Mouse (Mus musculus) myocyte (in vitro differentiated cells): ENCODE measurements around the gene Nmnat3. TPM values are rescaled to one million over a fixed set of nuclear protein-coding genes. Genes with fewer than 3 reads are reported as not detected.

Experiments used
- H3K27me3 ChIP-seq: one replicate; pipeline ENCODE4 v1.6.1; 2011; ENCODE audit not compliant: control insufficient read depth, insufficient read depth, insufficient read length
- H3K36me3 ChIP-seq: one replicate; pipeline ENCODE4 v1.6.1; 2011; ENCODE audit not compliant: control insufficient read depth, insufficient read depth
- H3K4me2 ChIP-seq: one replicate; pipeline ENCODE4 v1.6.1; 2011; ENCODE audit warnings: low read depth, control low read depth
- H3K4me3 ChIP-seq: one replicate; pipeline ENCODE4 v1.5.1; 2011; ENCODE audit warnings: mild to moderate bottlenecking, control low read depth, moderate library complexity
- H3K79me2 ChIP-seq: one replicate; pipeline ENCODE4 v1.6.1; 2011; ENCODE audit not compliant: control insufficient read depth, insufficient read depth
- H3ac ChIP-seq: one replicate; pipeline ENCODE4 v1.6.1; 2011; ENCODE audit not compliant: control insufficient read depth, insufficient read length
- CEBPB ChIP-seq: IDR thresholded peaks from 2 replicates; pipeline ENCODE4 v1.6.1; 2011; ENCODE audit warnings: mild to moderate bottlenecking, moderate library complexity; ENCODE audit not compliant: poor library complexity, insufficient read depth, severe bottlenecking
- E2F4 ChIP-seq: IDR thresholded peaks from one replicate; pipeline ENCODE4 v1.6.1; 2011; ENCODE audit warnings: mild to moderate bottlenecking, control low read depth, moderate library complexity; ENCODE audit not compliant: insufficient read depth
- MAX ChIP-seq: IDR thresholded peaks from one replicate; pipeline ENCODE4 v1.6.1; 2011; ENCODE audit warnings: low read depth, mild to moderate bottlenecking, control low read depth
- MYOD1 ChIP-seq, 3 experiments: IDR thresholded peaks; one replicate each; pipeline ENCODE4 v1.6.1; 2011; ENCODE audit warnings: control low read depth in 2 of 3, low read depth in 2 of 3, mild to moderate bottlenecking in 2 of 3, moderate library complexity in 1 of 3; ENCODE audit not compliant: insufficient read length in 2 of 3, control insufficient read depth in 1 of 3
- MYOG ChIP-seq, 3 experiments: IDR thresholded peaks; one replicate each; pipeline ENCODE4 v1.6.1; 2011; ENCODE audit warnings: control low read depth in 2 of 3, low read depth in 2 of 3, mild to moderate bottlenecking in 2 of 3; ENCODE audit not compliant: insufficient read length in 2 of 3, control insufficient read depth in 1 of 3, insufficient read depth in 1 of 3
- POLR2A ChIP-seq: IDR thresholded peaks from one replicate; pipeline ENCODE4 v1.6.1; 2011; ENCODE audit warnings: low read depth, mild to moderate bottlenecking, control low read depth, moderate library complexity; ENCODE audit not compliant: insufficient read length
- POLR2AphosphoS2 ChIP-seq: IDR thresholded peaks from one replicate; pipeline ENCODE4 v1.6.1; 2011; ENCODE audit warnings: low read depth, control low read depth; ENCODE audit not compliant: insufficient read length
- REST ChIP-seq: IDR thresholded peaks from one replicate; pipeline ENCODE4 v1.6.1; 2011; ENCODE audit warnings: mild to moderate bottlenecking, control low read depth, moderate library complexity; ENCODE audit not compliant: insufficient read depth, insufficient read length
- SRF ChIP-seq: IDR thresholded peaks from one replicate; pipeline ENCODE4 v1.6.1; 2011; ENCODE audit warnings: low read depth; ENCODE audit not compliant: control insufficient read depth, insufficient read length
- TCF12 ChIP-seq: IDR thresholded peaks from one replicate; pipeline ENCODE4 v1.6.1; 2011; ENCODE audit warnings: mild to moderate bottlenecking, control low read depth; ENCODE audit not compliant: poor library complexity, insufficient read depth, severe bottlenecking
- TCF3 ChIP-seq: IDR thresholded peaks from one replicate; pipeline ENCODE4 v1.6.1; 2011; ENCODE audit warnings: low read depth, control low read depth; ENCODE audit not compliant: insufficient read length
- USF1 ChIP-seq: IDR thresholded peaks from one replicate; pipeline ENCODE4 v1.6.1; 2011; ENCODE audit warnings: low read depth, mild to moderate bottlenecking, control low read depth, moderate library complexity
- polyA plus RNA-seq: library from polyadenylated mRNA; unstranded; fragments of >200 nt; fragmentation: generic; extraction: Trizol; gene quantifications from one replicate; pipeline ENCODE4 v1.2.1, GENCODE M21; 2012; ENCODE audit warnings: missing spikeins

Nmnat3 gene
- polyA plus RNA-seq, 1 experiment = 1.3 TPM

- no peaks in the 10 kb centered on the region for H3K36me3 ChIP-seq
- TF ChIP-seq USF1 = no peak
- no peak for TF ChIP-seq POLR2A
- no peak for TF ChIP-seq POLR2AphosphoS2
- no peak for TF ChIP-seq MYOG (IDR thresholded peaks at IDR 0.05; ENCODE audit: control insufficient read depth in 1 of 3, insufficient read depth in 1 of 3, insufficient read length in 2 of 3, low read depth in 2 of 3)
- no peak for TF ChIP-seq MYOD1 (IDR thresholded peaks at IDR 0.05; ENCODE audit: control insufficient read depth in 1 of 3, insufficient read length in 2 of 3, low read depth in 2 of 3)
- TF ChIP-seq E2F4 = no peak
- TF ChIP-seq MAX = no peak
- no peak for TF ChIP-seq TCF3
- no peak for TF ChIP-seq REST
- no peak for TF ChIP-seq TCF12
- no peak for TF ChIP-seq SRF
- TF ChIP-seq CEBPB = no peak
- H3K4me2 ChIP-seq = no peak overlapping the region
- no peak overlapping the region for H3K4me3 ChIP-seq
- H3K27me3 ChIP-seq = no peaks in the 10 kb centered on the region
- no peak overlapping the region for H3ac ChIP-seq
- no peaks in the 10 kb centered on the region for H3K79me2 ChIP-seq
Observed at GRCm38 (mm10) chr9:98339971-98340370, 52.7 kb downstream of the Nmnat3 start.

GRCm38 (mm10) chr9:98340427-98340826 lies 53.2 kb downstream of the Nmnat3 start:
- TF ChIP-seq POLR2AphosphoS2 = no peak
- no peak for TF ChIP-seq SRF
- TF ChIP-seq CEBPB = no peak
- TF ChIP-seq TCF3 = no peak
- TF ChIP-seq REST = no peak
- TF ChIP-seq TCF12 = no peak
- no peak for TF ChIP-seq E2F4
- TF ChIP-seq MAX = no peak
- no peak for TF ChIP-seq POLR2A
- TF ChIP-seq MYOG (IDR thresholded peaks at IDR 0.05; ENCODE audit: control insufficient read depth in 1 of 3, insufficient read depth in 1 of 3, insufficient read length in 2 of 3, low read depth in 2 of 3) = no peak
- no peak for TF ChIP-seq MYOD1 (IDR thresholded peaks at IDR 0.05; ENCODE audit: control insufficient read depth in 1 of 3, insufficient read length in 2 of 3, low read depth in 2 of 3)
- TF ChIP-seq USF1 = no peak
- Histone ChIP-seq H3K36me3 (no peaks in the 10 kb centered on the region), H3K4me3 (no peak overlapping the region), H3K27me3 (no peaks in the 10 kb centered on the region), H3K4me2 (no peak overlapping the region), H3ac (no peak overlapping the region), H3K79me2 (no peaks in the 10 kb centered on the region)

- no peak overlapping the region for H3K4me2 ChIP-seq
- TF ChIP-seq POLR2AphosphoS2 = no peak
- no peak for TF ChIP-seq MYOD1 (IDR thresholded peaks at IDR 0.05; ENCODE audit: control insufficient read depth in 1 of 3, insufficient read length in 2 of 3, low read depth in 2 of 3)
- no peak for TF ChIP-seq POLR2A
- TF ChIP-seq CEBPB = no peak
- no peak for TF ChIP-seq MYOG (IDR thresholded peaks at IDR 0.05; ENCODE audit: control insufficient read depth in 1 of 3, insufficient read depth in 1 of 3, insufficient read length in 2 of 3, low read depth in 2 of 3)
- TF ChIP-seq SRF = no peak
- no peak for TF ChIP-seq REST
- TF ChIP-seq MAX = no peak
- TF ChIP-seq USF1 = no peak
- TF ChIP-seq E2F4 = no peak
- TF ChIP-seq TCF12 = no peak
- H3K36me3 ChIP-seq = no peaks in the 10 kb centered on the region
- no peaks in the 10 kb centered on the region for H3K79me2 ChIP-seq
- no peaks in the 10 kb centered on the region for H3K27me3 ChIP-seq
- H3K4me3 ChIP-seq = no peak overlapping the region
- H3ac ChIP-seq = no peak overlapping the region
Observed at GRCm38 (mm10) chr9:98345840-98346239, 58.6 kb downstream of the Nmnat3 start.

- TF ChIP-seq CEBPB (peak; percentile 99), TCF3 (no peak)
- Histone ChIP-seq H3K4me3 (no peak overlapping the region), H3K27me3 (no peaks in the 10 kb centered on the region), H3ac (no peak overlapping the region), H3K36me3 (no peaks in the 10 kb centered on the region), H3K79me2 (no peaks in the 10 kb centered on the region), H3K4me2 (no peak overlapping the region)
Observed at GRCm38 (mm10) chr9:98346240-98346639, 59.0 kb downstream of the Nmnat3 start.

- Histone ChIP-seq H3K27me3 (no peaks in the 10 kb centered on the region), H3K4me3 (no peak overlapping the region), H3K4me2 (no peak overlapping the region), H3K36me3 (no peaks in the 10 kb centered on the region), H3ac (no peak overlapping the region), H3K79me2 (no peaks in the 10 kb centered on the region)
- TF ChIP-seq POLR2A = no peak
- TF ChIP-seq SRF = no peak
- no peak for TF ChIP-seq TCF12
- no peak for TF ChIP-seq POLR2AphosphoS2
- TF ChIP-seq USF1 = no peak
- no peak for TF ChIP-seq MYOD1 (IDR thresholded peaks at IDR 0.05; ENCODE audit: control insufficient read depth in 1 of 3, insufficient read length in 2 of 3, low read depth in 2 of 3)
- TF ChIP-seq TCF3 = no peak
- no peak for TF ChIP-seq E2F4
- TF ChIP-seq CEBPB = no peak
- no peak for TF ChIP-seq REST
- TF ChIP-seq MYOG (IDR thresholded peaks at IDR 0.05; ENCODE audit: control insufficient read depth in 1 of 3, insufficient read depth in 1 of 3, insufficient read length in 2 of 3, low read depth in 2 of 3) = no peak
Observed at GRCm38 (mm10) chr9:98347021-98347420, 59.8 kb downstream of the Nmnat3 start.
